Mouse (Mus musculus): ENCODE data around the gene Mymx.

DNA sequence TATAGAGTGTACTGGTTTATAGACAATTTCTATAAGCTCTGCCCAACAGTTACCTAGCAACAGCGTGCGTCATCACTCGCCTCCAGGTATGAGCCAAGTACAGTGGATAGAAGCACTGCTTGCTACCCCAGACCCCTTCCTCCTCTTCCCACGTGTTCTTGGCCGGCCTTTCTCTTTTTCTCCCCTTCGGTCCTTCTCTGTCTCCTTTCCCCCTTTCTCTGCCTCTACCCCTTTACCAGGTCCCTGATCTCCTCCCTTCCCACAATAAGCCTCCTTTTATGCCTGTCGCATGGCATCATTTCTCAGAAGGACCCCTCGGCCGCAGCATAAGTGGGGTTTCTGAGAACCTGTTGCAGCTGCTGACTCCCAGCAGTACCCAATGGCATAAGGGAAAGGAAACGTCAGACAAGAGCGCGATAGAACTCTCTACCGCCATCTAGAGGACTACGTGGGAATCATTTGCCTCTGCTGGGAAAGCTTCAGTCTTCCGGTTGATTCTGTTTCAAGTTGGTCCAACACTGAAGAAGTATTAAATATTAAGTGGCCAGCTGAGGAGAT lies 24.8 kb upstream of the Mymx start:
- TF ChIP-seq POLR2A (IDR thresholded peaks at IDR 0.05; ENCODE audit: insufficient read depth, low read depth, low read length) (no peak), CTCF (IDR thresholded peaks at IDR 0.05; ENCODE audit: insufficient read depth, low read depth, low read length) (no peak)
